Mouse (Mus musculus) embryonic facial prominence, embryonic 11.5 days (tissue): ENCODE results near the gene Tra2b. TPM values are rescaled to one million over a fixed set of nuclear protein-coding genes. Genes with fewer than 3 reads are reported as not detected.
A peak's percentile ranks its signal among the peaks of the same experiment; 100 is the strongest.

Source experiments
- ATAC-seq: fragments of 200-750 bp; cut with Nextera tagmentation; replicated peaks from 2 replicates; pipeline ENCODE4 v1.8.0; 2017; ENCODE audit warnings: low read depth; ENCODE audit not compliant: insufficient number of reproducible peaks, low FRiP score, low TSS enrichment
- DNase-seq: peaks from one replicate; pipeline ENCODE4 v3.0.0-alpha.2; 2015; ENCODE audit warnings: low spot score
- H3K27ac ChIP-seq: fragments of 300-500 bp; sonication (generic); replicated peaks from 2 replicates; pipeline ENCODE4 v1.5.1; 2014; ENCODE audit warnings: mild to moderate bottlenecking, low read depth, low read length, control low read depth
- H3K27me3 ChIP-seq: fragments of 300-500 bp; sonication (generic); 2 replicates; pipeline ENCODE4 v1.6.1; 2014; ENCODE audit warnings: mild to moderate bottlenecking, low read length, moderate library complexity, mixed read lengths; ENCODE audit not compliant: control insufficient read depth, insufficient read depth
- H3K36me3 ChIP-seq: fragments of 300-500 bp; sonication (generic); replicated peaks from 2 replicates; pipeline ENCODE4 v1.6.1; 2014; ENCODE audit warnings: low read depth, mild to moderate bottlenecking, low read length, moderate library complexity, mixed read lengths; ENCODE audit not compliant: control insufficient read depth, insufficient read depth
- H3K4me1 ChIP-seq: fragments of 300-500 bp; sonication (generic); 2 replicates; pipeline ENCODE4 v1.6.1; 2014; ENCODE audit warnings: low read length, mixed read lengths; ENCODE audit not compliant: control insufficient read depth, insufficient read depth
- H3K4me2 ChIP-seq: fragments of 300-500 bp; sonication (generic); 2 replicates; pipeline ENCODE4 v1.6.1; 2014; ENCODE audit warnings: low read depth, mild to moderate bottlenecking, control low read depth, low read length, moderate library complexity
- H3K4me3 ChIP-seq: fragments of 300-500 bp; sonication (generic); 2 replicates; pipeline ENCODE4 v1.5.1; 2014; ENCODE audit warnings: low read depth, low read length, control low read depth
- H3K9ac ChIP-seq: fragments of 300-500 bp; sonication (generic); replicated peaks from 2 replicates; pipeline ENCODE4 v1.6.1; 2014; ENCODE audit warnings: mild to moderate bottlenecking, control low read depth, low read length
- H3K9me3 ChIP-seq: fragments of 300-500 bp; sonication (generic); replicated peaks from 2 replicates; pipeline ENCODE4 v1.6.1; 2016; ENCODE audit warnings: mild to moderate bottlenecking, low read length, inconsistent platforms, mixed read lengths; ENCODE audit not compliant: control insufficient read depth
- WGBS: fragments of 180-500 bp; shearing (Covaris S2); extraction: QIAGEN DNeasy Blood & Tissue Kit; methylation state at CpG from one replicate; pipeline ENCODE4 v1.1.7; 2014; 5-methylcytosine and 5-hydroxymethylcytosine counted together
- polyA plus RNA-seq: library from polyadenylated mRNA; unstranded; fragments of >200 nt; fragmentation: Nextera tagmentation; extraction: Ambion mirVana; gene quantifications from 2 replicates; pipeline ENCODE4 v1.2.1, GENCODE M21; 2014

Gene Tra2b
- polyA plus RNA-seq, 1 experiment from 2014 or later: 558 TPM

GRCm38 (mm10) chr16:22289643-22290042 lies 23.8 kb upstream of the Tra2b start:
- H3K9me3 ChIP-seq: no peaks in the 10 kb centered on the region
- 73% methylated on average over 2 of the region's 2 CpGs for WGBS
- no peaks in the 10 kb centered on the region for H3K4me1 ChIP-seq

GRCm38 (mm10) chr16:22286996-22287395 lies 21.2 kb upstream of the Tra2b start:
- Histone ChIP-seq H3K36me3 (no peaks in the 10 kb centered on the region), H3K27me3 (no peaks in the 10 kb centered on the region), H3K4me2 (no peak overlapping the region), H3K4me3 (no peak overlapping the region), H3K4me1 (no peaks in the 10 kb centered on the region), H3K9ac (no peak overlapping the region), H3K27ac (no peak overlapping the region), H3K9me3 (no peaks in the 10 kb centered on the region)
- ATAC-seq (no peak), DNase-seq (no peak)
- 88% methylated on average over 1 of the region's 1 CpGs for WGBS

More at GRCm38 (mm10) chr16:22289643-22290042, 23.8 kb upstream of the Tra2b start:
- no peak overlapping the region for H3K4me3 ChIP-seq
- no peak overlapping the region for H3K27ac ChIP-seq
- no peak overlapping the region for H3K9ac ChIP-seq
- ATAC-seq: no peak
- no peaks in the 10 kb centered on the region for H3K27me3 ChIP-seq
- no peak for DNase-seq
- no peaks in the 10 kb centered on the region for H3K36me3 ChIP-seq
- no peak overlapping the region for H3K4me2 ChIP-seq

- H3K27me3 ChIP-seq: no peaks in the 10 kb centered on the region
- H3K9me3 ChIP-seq: no peaks in the 10 kb centered on the region
- H3K4me3 ChIP-seq: no peak overlapping the region
- no peak overlapping the region for H3K4me2 ChIP-seq
- no peak overlapping the region for H3K9ac ChIP-seq
- no peaks in the 10 kb centered on the region for H3K36me3 ChIP-seq
- no peak overlapping the region for H3K27ac ChIP-seq
- no peak for ATAC-seq
- no peaks in the 10 kb centered on the region for H3K4me1 ChIP-seq
- no peak for DNase-seq
Measured at GRCm38 (mm10) chr16:22276536-22276935, 10.7 kb upstream of the Tra2b start.

- ATAC-seq: no peak
- Histone ChIP-seq H3K4me1 (no peaks in the 10 kb centered on the region), H3K27me3 (no peaks in the 10 kb centered on the region), H3K27ac (no peak overlapping the region), H3K4me3 (no peak overlapping the region), H3K9me3 (no peaks in the 10 kb centered on the region), H3K4me2 (no peak overlapping the region), H3K36me3 (no peaks in the 10 kb centered on the region), H3K9ac (no peak overlapping the region)
- DNase-seq: no peak
- 56% methylated on average over 2 of the region's 2 CpGs for WGBS
Measured at GRCm38 (mm10) chr16:22275142-22275541, 9.3 kb upstream of the Tra2b start.

GRCm38 (mm10) chr16:22270491-22270890 lies 4.7 kb upstream of the Tra2b start:
- H3K4me3 ChIP-seq: no peak overlapping the region
- H3K4me1 ChIP-seq: no peaks in the 10 kb centered on the region
- DNase-seq: no peak
- H3K27me3 ChIP-seq: no peaks in the 10 kb centered on the region
- no peaks in the 10 kb centered on the region for H3K9me3 ChIP-seq
- no peak overlapping the region for H3K27ac ChIP-seq
- WGBS: 70% methylated on average over 3 of the region's 3 CpGs
- H3K9ac ChIP-seq: no peak overlapping the region
- H3K36me3 ChIP-seq: no peaks in the 10 kb centered on the region
- no peak overlapping the region for H3K4me2 ChIP-seq
- ATAC-seq: no peak

GRCm38 (mm10) chr16:22266384-22266783 lies 579 bp upstream of the Tra2b start:
- 38% methylated on average over 8 of the region's 8 CpGs for WGBS
- H3K36me3 ChIP-seq: no peaks in the 10 kb centered on the region
- H3K4me2 ChIP-seq: peak overlapping the region; percentile 26
- no peak for ATAC-seq
- H3K4me3 ChIP-seq: peak overlapping the region; percentile 88
- no peaks in the 10 kb centered on the region for H3K9me3 ChIP-seq
- H3K27ac ChIP-seq: peak overlapping the region; percentile 63; the same call in 1 of the 2 replicates
- peak overlapping the region; percentile 73 for H3K9ac ChIP-seq
- DNase-seq: peak; percentile 45
- no peaks in the 10 kb centered on the region for H3K4me1 ChIP-seq
- no peaks in the 10 kb centered on the region for H3K27me3 ChIP-seq

- peak overlapping the region; percentile 92 for H3K27ac ChIP-seq
- ATAC-seq (peak; percentile 84), DNase-seq (peak; percentile 91)
- under 1% methylated on average over 73 of the region's 81 CpGs for WGBS
- no peaks in the 10 kb centered on the region for H3K4me1 ChIP-seq
- peak overlapping the region; percentile 46 for H3K4me2 ChIP-seq
- peak overlapping the region; percentile 88 for H3K4me3 ChIP-seq
- H3K36me3 ChIP-seq: no peaks in the 10 kb centered on the region
- H3K9ac ChIP-seq: peak overlapping the region; percentile 92
- no peaks in the 10 kb centered on the region for H3K9me3 ChIP-seq
- H3K27me3 ChIP-seq: no peaks in the 10 kb centered on the region
Measured at GRCm38 (mm10) chr16:22264962-22265848, 600 bp downstream of the Tra2b start.

- Histone ChIP-seq H3K9me3 (no peaks in the 10 kb centered on the region), H3K4me2 (peak overlapping the region; percentile 46), H3K27me3 (no peaks in the 10 kb centered on the region), H3K9ac (peak overlapping the region; percentile 92), H3K4me1 (no peaks in the 10 kb centered on the region), H3K27ac (peak overlapping the region; percentile 92), H3K4me3 (peak overlapping the region; percentile 88), H3K36me3 (no peaks in the 10 kb centered on the region)
- under 1% methylated on average over 16 of the region's 16 CpGs for WGBS
- peak; percentile 56 for DNase-seq
- 0 out of 2 replicates have a peak, but pooled peaks have one; percentile 2 for ATAC-seq
Measured at GRCm38 (mm10) chr16:22264232-22264961, 1.4 kb downstream of the Tra2b start.
